Mouse (Mus musculus) hindbrain, embryonic 13.5 days (tissue): ENCODE measurements at regions not wholly inside any gene's neighbourhood (a gene's known extent, or its start where the extent isn't known, plus 50 kb on each side); places are given as distances from the start of the nearest gene placed in this dataset.

ENCODE experiments used
- ATAC-seq: fragments of 200-750 bp; cut with Nextera tagmentation; 2 replicates; pipeline ENCODE4 v1.8.0; 2017; ENCODE audit warnings: moderate TSS enrichment; ENCODE audit not compliant: low FRiP score
- H3K27ac ChIP-seq: fragments of 300-500 bp; sonication (generic); 2 replicates; pipeline ENCODE4 v1.5.1; 2015; ENCODE audit warnings: inconsistent platforms, mild to moderate bottlenecking, moderate library complexity
- H3K27me3 ChIP-seq: fragments of 300-500 bp; sonication (generic); 2 replicates; pipeline ENCODE4 v1.6.1; 2015; ENCODE audit warnings: mild to moderate bottlenecking, inconsistent platforms
- H3K36me3 ChIP-seq: fragments of 300-500 bp; sonication (generic); 2 replicates; pipeline ENCODE4 v1.6.1; 2015; ENCODE audit warnings: mild to moderate bottlenecking, inconsistent platforms
- H3K4me1 ChIP-seq: fragments of 300-500 bp; sonication (generic); replicated peaks from 2 replicates; pipeline ENCODE4 v1.6.1; 2015; ENCODE audit warnings: inconsistent platforms
- H3K4me2 ChIP-seq: fragments of 300-500 bp; sonication (generic); 2 replicates; pipeline ENCODE4 v1.6.1; 2015; ENCODE audit warnings: inconsistent platforms, mild to moderate bottlenecking, moderate library complexity
- H3K4me3 ChIP-seq: fragments of 300-500 bp; sonication (generic); 2 replicates; pipeline ENCODE4 v1.5.1; 2015; ENCODE audit warnings: mild to moderate bottlenecking, inconsistent platforms
- H3K9ac ChIP-seq: fragments of 300-500 bp; sonication (generic); 2 replicates; pipeline ENCODE4 v1.6.1; 2015; ENCODE audit warnings: mild to moderate bottlenecking, inconsistent platforms
- H3K9me3 ChIP-seq: fragments of 300-500 bp; sonication (generic); 2 replicates; pipeline ENCODE4 v1.6.1; 2016; ENCODE audit warnings: inconsistent platforms
- WGBS: fragments of 180-500 bp; shearing (Covaris S2); methylation state at CpG from one replicate; pipeline ENCODE4 v1.1.7; 2015; 5-methylcytosine and 5-hydroxymethylcytosine counted together

DNA sequence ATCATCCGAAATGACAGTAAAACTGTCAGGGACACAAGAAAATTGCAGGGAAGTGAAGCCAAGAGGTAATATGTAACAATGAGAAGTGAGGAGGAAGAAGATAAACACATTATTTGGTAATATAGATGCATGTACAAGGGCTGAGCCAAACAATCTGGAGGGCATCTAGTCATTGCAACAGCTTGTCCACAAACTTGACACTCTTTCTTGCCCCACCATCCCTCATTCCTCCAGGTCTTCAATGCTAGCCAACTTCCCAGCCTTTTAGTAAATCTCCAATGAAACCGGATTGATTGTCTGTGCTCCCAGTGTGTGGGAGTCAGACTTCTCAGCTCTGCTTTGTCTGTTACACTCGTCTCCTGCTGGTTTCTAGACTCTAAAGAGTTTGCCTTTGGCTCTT, 172.3 kb upstream of the Gbe1 start:
- WGBS, result 41% methylated on average over 3 of the region's 3 CpGs
- no peak overlapping the region for H3K27ac ChIP-seq
- H3K27me3 ChIP-seq, result no peaks in the 10 kb centered on the region
- no peak overlapping the region for H3K4me3 ChIP-seq
- no peaks in the 10 kb centered on the region for H3K4me1 ChIP-seq
- no peaks in the 10 kb centered on the region for H3K36me3 ChIP-seq
- H3K9ac ChIP-seq, result no peak overlapping the region
- no peak overlapping the region for H3K4me2 ChIP-seq
- no peaks in the 10 kb centered on the region for H3K9me3 ChIP-seq
- ATAC-seq, result no peak

DNA sequence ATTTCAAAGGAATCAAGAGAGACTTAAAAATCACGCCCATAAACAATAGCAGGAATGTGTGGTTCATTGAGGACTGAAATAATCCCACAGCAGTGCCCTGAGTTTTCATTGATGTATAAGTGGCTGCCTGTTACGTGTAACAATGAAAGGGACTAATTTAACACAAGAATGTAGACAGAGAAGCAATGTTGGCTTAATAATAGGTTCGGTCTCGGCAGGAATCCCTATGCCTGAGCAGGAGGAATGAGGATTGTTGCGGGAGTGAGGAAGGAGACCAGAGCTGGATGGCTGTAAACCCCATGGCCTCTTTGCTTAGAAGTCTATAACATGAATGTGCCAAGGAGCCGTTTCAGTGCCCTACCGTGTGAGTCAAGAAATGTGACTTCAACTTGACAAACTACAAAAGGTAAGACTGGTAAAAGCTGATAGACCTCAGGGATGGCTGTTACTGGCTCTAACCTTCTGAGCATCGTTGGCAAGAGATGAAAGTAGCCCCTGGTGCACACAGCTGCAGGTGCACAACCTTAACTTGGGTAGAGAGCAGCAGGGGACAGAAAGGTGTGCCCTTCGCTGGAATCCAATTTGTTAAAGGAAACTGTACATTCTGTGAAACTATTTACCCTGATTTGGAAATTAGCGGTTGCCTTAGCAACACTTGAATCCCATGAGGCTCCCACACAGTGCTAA, 165.9 kb upstream of the Gbe1 start:
- Histone ChIP-seq H3K4me3 (no peak overlapping the region), H3K27me3 (no peaks in the 10 kb centered on the region), H3K27ac (no peak overlapping the region), H3K9ac (no peak overlapping the region), H3K36me3 (no peaks in the 10 kb centered on the region), H3K4me1 (peaks cover 9% of the 10 kb centered on the region), H3K9me3 (no peaks in the 10 kb centered on the region), H3K4me2 (no peak overlapping the region)
- WGBS, result 38% methylated on average over 10 of the region's 10 CpGs
- 0 out of 2 replicates have a peak, but pooled peaks have one; percentile 21 for ATAC-seq

DNA sequence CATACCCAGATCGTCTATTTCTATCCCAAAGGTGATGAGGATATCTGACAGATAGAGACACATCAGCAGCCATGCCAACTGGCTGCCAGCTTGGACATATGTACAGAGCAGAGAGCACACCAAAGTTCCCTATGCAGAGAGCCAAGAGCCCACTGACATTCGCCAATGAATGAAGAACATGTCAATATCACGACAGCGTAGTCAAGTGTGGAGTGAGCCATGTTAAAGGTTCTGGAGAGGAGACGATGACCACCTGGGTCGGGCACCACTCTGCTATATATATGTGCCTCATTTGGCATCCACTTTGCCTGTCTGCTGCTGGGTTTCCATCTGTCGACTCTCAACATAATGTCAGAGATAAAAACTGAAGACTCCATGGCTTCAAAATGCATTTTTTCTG, 159.2 kb upstream of the Gbe1 start:
- no peak overlapping the region for H3K27ac ChIP-seq
- H3K4me3 ChIP-seq, result no peak overlapping the region
- ATAC-seq, result no peak
- no peaks in the 10 kb centered on the region for H3K9me3 ChIP-seq
- H3K36me3 ChIP-seq, result no peaks in the 10 kb centered on the region
- H3K27me3 ChIP-seq, result no peaks in the 10 kb centered on the region
- no peak overlapping the region for H3K9ac ChIP-seq
- no peak overlapping the region for H3K4me2 ChIP-seq
- WGBS, result 89% methylated on average over 7 of the region's 7 CpGs
- no peaks in the 10 kb centered on the region for H3K4me1 ChIP-seq

DNA sequence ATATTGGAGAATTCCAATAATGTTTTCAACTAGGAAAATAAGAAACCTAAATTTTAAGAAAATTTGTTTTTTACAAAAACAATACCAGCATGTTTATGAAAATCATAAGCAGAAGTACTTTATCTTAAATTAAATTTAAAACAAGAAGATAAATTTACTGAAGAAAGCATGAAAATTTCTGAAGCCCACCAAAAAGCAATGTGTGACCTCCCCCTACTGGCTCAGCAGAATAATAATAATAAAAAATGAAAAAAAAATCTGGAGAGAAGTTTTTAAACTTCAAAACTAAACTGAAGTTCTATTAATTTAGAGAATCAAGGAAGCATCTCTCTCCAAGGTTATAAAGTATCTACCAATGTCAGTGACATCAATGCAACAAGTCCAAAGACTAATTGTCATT, 153.2 kb upstream of the Gbe1 start:
- H3K36me3 ChIP-seq, result no peaks in the 10 kb centered on the region
- H3K27ac ChIP-seq, result no peak overlapping the region
- no peak overlapping the region for H3K4me3 ChIP-seq
- no peaks in the 10 kb centered on the region for H3K27me3 ChIP-seq
- no peaks in the 10 kb centered on the region for H3K9me3 ChIP-seq
- no peak for ATAC-seq
- no peak overlapping the region for H3K9ac ChIP-seq
- H3K4me1 ChIP-seq, result no peaks in the 10 kb centered on the region
- H3K4me2 ChIP-seq, result no peak overlapping the region

DNA sequence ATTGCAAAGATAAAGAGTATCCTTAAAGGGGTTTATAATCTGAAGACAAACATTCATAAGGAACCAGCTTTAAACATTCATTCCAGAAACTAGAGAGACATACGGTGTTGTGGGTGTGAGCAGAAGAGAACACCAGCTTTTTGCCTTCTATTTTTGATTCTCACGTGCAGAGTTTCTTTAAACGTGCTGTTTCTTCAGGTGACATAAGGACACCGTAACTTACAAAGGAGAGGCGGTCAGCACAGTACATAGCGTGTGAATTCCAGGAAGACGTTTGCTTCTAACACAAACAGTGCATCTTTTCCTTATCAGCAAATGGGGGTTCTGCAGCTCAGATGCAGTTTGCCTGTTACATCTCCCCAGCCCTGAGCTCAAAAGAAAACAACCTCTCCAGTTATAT, 138.6 kb upstream of the Gbe1 start:
- Histone ChIP-seq H3K9me3 (no peaks in the 10 kb centered on the region), H3K9ac (no peak overlapping the region), H3K4me3 (no peak overlapping the region), H3K36me3 (no peaks in the 10 kb centered on the region), H3K4me2 (no peak overlapping the region), H3K27me3 (no peaks in the 10 kb centered on the region), H3K4me1 (no peaks in the 10 kb centered on the region), H3K27ac (no peak overlapping the region)
- 76% methylated on average over 7 of the region's 7 CpGs for WGBS
- ATAC-seq, result no peak

DNA sequence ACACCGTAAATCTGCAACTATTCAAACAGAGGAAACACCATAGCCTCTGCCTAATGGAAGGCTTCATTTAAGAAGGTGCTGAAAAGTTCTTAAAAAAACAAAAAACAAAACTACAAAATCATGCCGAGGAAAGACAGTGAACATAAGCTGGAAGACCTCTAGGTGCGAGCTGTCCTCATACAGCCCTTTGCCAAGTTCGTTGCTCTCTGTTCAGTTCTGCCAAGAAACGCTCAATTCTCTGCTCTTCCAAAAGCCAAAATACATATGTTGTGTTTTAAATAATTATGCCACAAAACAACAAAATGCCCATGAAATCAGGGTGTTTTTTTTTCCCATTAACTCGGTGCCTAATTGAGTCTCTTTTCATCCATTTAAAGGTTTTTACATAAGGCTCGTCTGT, 134.8 kb upstream of the Gbe1 start:
- 87% methylated on average over 7 of the region's 7 CpGs for WGBS
- Histone ChIP-seq H3K27ac (no peak overlapping the region), H3K4me1 (no peaks in the 10 kb centered on the region), H3K9me3 (no peaks in the 10 kb centered on the region), H3K36me3 (no peaks in the 10 kb centered on the region), H3K4me2 (no peak overlapping the region), H3K4me3 (no peak overlapping the region), H3K9ac (no peak overlapping the region), H3K27me3 (no peaks in the 10 kb centered on the region)
- ATAC-seq, result no peak

DNA sequence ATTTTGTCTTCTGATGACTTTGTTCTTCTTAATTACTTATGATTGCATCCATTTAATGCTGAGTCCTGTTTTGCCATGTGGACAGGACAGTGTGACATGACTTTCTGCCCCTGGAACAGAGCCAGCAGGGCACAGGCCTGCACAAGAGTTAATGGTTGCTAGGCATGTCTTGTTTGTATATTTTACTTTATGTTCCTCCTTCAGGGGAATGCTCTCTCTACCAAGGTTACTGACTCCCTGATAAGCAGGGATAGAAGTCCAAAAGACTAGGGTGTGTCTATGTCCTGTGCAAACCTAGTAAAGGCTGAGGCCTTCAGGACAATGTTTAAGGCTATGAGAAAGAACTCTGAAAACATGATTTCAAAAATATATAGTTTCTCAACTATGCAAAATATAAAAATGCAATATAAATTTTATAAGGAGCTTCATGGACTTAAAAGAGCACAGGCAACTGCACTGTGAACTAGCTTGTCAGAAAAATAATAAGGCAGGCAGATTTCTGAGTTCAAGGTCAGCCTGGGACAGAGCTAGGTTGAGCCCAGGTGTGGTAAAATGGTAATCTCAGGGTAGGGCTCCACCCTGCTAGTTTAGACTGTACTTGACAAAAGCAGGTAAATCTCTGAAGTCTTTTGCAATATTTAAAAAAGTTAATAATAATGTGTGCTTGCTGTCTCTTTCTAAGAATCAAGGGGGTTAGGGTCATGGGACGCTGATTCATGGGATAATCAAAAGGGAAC, 99.7 kb upstream of the Gbe1 start:
- no peak overlapping the region for H3K27ac ChIP-seq
- 71% methylated on average over 1 of the region's 1 CpGs for WGBS
- no peak for ATAC-seq
- no peak overlapping the region for H3K4me3 ChIP-seq
- 0 out of 2 replicates have a peak, but pooled peaks cover 5% of the 10 kb centered on the region for H3K9me3 ChIP-seq
- H3K27me3 ChIP-seq, result no peaks in the 10 kb centered on the region
- no peak overlapping the region for H3K9ac ChIP-seq
- no peaks in the 10 kb centered on the region for H3K4me1 ChIP-seq
- no peak overlapping the region for H3K4me2 ChIP-seq
- no peaks in the 10 kb centered on the region for H3K36me3 ChIP-seq

DNA sequence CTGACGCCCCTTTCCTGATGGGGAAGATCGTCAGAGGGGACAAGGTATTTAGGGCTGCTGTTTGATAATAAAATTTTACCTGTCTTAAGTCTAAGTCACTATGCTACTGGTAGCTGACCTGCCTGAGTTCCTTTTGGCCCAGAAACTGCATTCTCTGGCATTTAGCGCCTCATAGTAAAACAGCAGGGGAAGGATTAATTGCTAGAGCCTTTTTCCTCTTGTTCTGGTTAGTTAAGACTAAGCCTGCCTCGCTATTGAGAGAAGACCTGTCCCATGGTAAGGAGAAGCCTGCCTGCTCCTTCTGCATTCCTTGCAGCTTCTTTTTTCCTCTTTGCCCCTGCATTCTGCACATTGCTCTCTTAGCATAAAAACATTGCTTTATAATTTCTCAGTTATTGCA, 98.9 kb upstream of the Gbe1 start:
- ATAC-seq, result no peak
- WGBS, result 19% methylated on average over 4 of the region's 4 CpGs
- H3K4me3 ChIP-seq, result no peak overlapping the region
- H3K27ac ChIP-seq, result no peak overlapping the region
- no peak overlapping the region for H3K9ac ChIP-seq
- 0 out of 2 replicates have a peak, but pooled peaks cover 5% of the 10 kb centered on the region for H3K9me3 ChIP-seq
- H3K36me3 ChIP-seq, result no peaks in the 10 kb centered on the region
- no peaks in the 10 kb centered on the region for H3K4me1 ChIP-seq
- H3K4me2 ChIP-seq, result no peak overlapping the region
- H3K27me3 ChIP-seq, result no peaks in the 10 kb centered on the region

DNA sequence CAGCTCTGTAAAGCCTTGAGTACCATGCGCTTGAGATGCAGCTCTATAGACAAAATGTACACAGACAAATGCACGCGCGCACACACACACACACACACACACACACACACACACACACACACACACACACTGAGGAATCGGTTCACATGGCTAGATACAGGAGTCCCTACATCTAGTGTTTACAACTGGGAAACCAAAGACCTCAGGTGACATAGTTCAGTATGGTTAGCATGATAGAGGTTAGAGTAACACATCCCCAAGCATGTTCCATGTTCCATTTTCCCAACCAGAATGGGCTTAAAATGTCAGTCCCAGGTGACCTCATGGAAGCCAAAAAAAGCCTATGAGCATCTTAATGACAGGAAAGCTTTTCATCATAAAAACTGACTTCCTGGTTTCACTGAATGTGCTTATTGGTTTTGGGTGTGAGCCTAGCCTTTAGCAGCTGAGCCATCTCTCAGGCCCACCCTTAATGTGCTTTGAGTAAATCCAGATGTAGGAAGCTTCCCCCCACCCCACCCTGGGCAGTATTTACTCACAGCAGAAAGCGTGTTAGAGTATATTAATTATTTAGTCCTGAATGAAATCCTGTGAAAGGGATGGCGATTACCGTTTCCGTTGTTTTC, 86.0 kb upstream of the Gbe1 start:
- no peak for ATAC-seq
- no peaks in the 10 kb centered on the region for H3K36me3 ChIP-seq
- no peak overlapping the region for H3K27ac ChIP-seq

DNA sequence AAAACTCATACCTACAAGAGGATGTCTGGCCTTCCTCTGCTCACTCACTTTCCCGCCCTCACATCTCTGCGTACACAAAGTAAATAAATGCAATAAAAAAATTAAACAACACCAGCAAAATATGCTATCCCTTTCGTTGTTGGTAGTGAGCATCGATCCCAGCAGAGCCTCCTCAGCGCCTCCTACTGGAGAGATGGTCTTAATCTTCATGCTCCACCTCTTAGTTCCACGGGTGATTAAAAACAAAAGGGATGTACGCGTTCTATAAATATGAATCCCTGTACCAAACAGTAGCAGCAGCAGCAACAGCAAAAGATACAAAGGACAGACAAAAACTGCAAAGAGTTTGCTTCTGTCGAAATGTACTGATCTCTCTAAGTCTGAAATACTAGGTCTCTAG, 81.0 kb upstream of the Gbe1 start:
- no peak overlapping the region for H3K9ac ChIP-seq
- H3K27ac ChIP-seq, result no peak overlapping the region
- H3K4me3 ChIP-seq, result no peak overlapping the region
- no peak overlapping the region for H3K4me2 ChIP-seq
- ATAC-seq, result no peak
- H3K9me3 ChIP-seq, result no peaks in the 10 kb centered on the region
- H3K4me1 ChIP-seq, result no peaks in the 10 kb centered on the region; the same call in 1 of the 2 replicates
- no peaks in the 10 kb centered on the region for H3K27me3 ChIP-seq
- H3K36me3 ChIP-seq, result no peaks in the 10 kb centered on the region
- WGBS, result 89% methylated on average over 9 of the region's 9 CpGs

More for the DNA sequence above, 86.0 kb upstream of the Gbe1 start:
- no peak overlapping the region for H3K4me3 ChIP-seq
- no peak overlapping the region for H3K4me2 ChIP-seq
- no peaks in the 10 kb centered on the region; the same call in 1 of the 2 replicates for H3K4me1 ChIP-seq
- H3K27me3 ChIP-seq, result no peaks in the 10 kb centered on the region
- no peak overlapping the region for H3K9ac ChIP-seq
- H3K9me3 ChIP-seq, result no peaks in the 10 kb centered on the region
- WGBS, result 91% methylated on average over 9 of the region's 9 CpGs

DNA sequence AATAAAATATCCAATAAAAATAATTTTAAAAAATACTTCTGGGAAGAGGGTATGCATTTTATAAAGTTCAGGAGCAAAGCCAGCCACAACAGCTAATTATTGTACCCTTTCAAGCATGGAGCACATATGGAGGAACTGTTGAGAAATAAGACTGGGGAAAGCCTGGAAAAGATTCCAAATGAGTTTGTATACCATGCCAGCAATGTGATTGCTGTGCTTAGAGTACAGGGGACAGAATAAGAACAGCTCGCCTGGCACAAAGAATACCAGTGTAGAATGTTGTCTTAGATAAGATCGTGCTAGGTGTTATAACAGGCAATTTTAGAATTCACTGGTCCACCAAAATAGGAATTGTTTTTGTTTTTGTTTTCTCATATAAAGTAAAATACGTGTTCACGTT, 78.6 kb upstream of the Gbe1 start:
- whole genome bisulfite sequencing, result 96% methylated on average over 4 of the region's 4 CpGs
- Histone ChIP-seq H3K9ac (no peak overlapping the region), H3K9me3 (no peaks in the 10 kb centered on the region), H3K4me1 (peaks cover 8% of the 10 kb centered on the region), H3K27ac (no peak overlapping the region), H3K4me2 (no peak overlapping the region), H3K36me3 (no peaks in the 10 kb centered on the region), H3K4me3 (no peak overlapping the region), H3K27me3 (no peaks in the 10 kb centered on the region)
- ATAC-seq, result no peak

DNA sequence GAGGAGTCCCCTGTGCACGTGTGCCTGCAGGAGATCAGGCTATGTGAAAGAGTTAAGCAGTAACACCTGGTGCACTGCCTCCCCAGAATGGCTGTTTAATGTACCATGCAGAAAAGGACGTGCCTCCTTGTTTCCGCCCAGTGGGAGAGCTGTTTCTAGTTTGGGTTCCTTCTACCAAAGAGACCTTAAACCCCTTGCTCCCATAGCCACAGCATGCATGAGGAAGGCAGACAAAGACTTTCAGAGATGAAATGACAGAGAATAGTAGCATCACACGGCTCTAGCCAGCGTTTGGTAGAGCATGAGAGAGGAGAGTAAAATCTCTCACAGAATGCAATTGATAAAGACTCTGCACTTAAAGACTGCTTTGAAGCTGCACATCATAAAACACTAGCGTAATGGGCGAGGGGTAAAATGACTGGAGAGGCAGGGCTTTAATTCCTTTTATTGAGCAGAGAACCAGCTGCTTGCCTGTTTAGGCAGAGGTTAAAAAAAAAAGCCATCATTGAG, 74.3 kb upstream of the Gbe1 start:
- ATAC-seq, result no peak; the same call in 1 of the 2 replicates
- H3K9me3 ChIP-seq, result no peaks in the 10 kb centered on the region
- no peak overlapping the region for H3K4me3 ChIP-seq
- 24% methylated on average over 7 of the region's 7 CpGs for WGBS
- no peaks in the 10 kb centered on the region for H3K27me3 ChIP-seq
- H3K9ac ChIP-seq, result no peak overlapping the region; the same call in 1 of the 2 replicates
- peaks cover 8% of the 10 kb centered on the region for H3K4me1 ChIP-seq
- H3K27ac ChIP-seq, result peak overlapping the region; percentile 40; the same call in 1 of the 2 replicates
- H3K4me2 ChIP-seq, result no peak overlapping the region
- H3K36me3 ChIP-seq, result no peaks in the 10 kb centered on the region
